Mouse (Mus musculus) lung, postnatal 0 days (tissue): ENCODE measurements around the gene Cox20. TPM values are rescaled to one million over a fixed set of nuclear protein-coding genes. Genes with fewer than 3 reads are reported as not detected.

ENCODE experiments used
- ATAC-seq: fragments of 200-750 bp; cut with Nextera tagmentation; 2 replicates; pipeline ENCODE4 v1.8.0; 2017; ENCODE audit warnings: moderate library complexity
- DNase-seq: peaks from one replicate; pipeline ENCODE4 v3.0.0-alpha.2; 2016; ENCODE audit warnings: low spot score
- H3K27ac ChIP-seq: fragments of 300-500 bp; sonication (generic); 2 replicates; pipeline ENCODE4 v1.5.1; 2014; ENCODE audit warnings: antibody characterized with exemption, mild to moderate bottlenecking, low read length, mixed read lengths
- H3K27me3 ChIP-seq: fragments of 300-500 bp; sonication (generic); replicated peaks from 2 replicates; pipeline ENCODE4 v1.6.1; 2014; ENCODE audit warnings: low read length, mixed read lengths; ENCODE audit not compliant: insufficient read depth
- H3K36me3 ChIP-seq: fragments of 300-500 bp; sonication (generic); 2 replicates; pipeline ENCODE4 v1.6.1; 2014; ENCODE audit warnings: low read length, mixed read lengths; ENCODE audit not compliant: insufficient read depth
- H3K4me1 ChIP-seq: fragments of 300-500 bp; sonication (generic); 2 replicates; pipeline ENCODE4 v1.6.1; 2014; ENCODE audit warnings: antibody characterized with exemption, low read depth, low read length, mixed read lengths; ENCODE audit not compliant: insufficient read depth
- H3K4me2 ChIP-seq: fragments of 300-500 bp; sonication (generic); replicated peaks from 2 replicates; pipeline ENCODE4 v1.6.1; 2014; ENCODE audit warnings: low read depth, mild to moderate bottlenecking, low read length, moderate library complexity, mixed read lengths
- H3K4me3 ChIP-seq: fragments of 300-500 bp; sonication (generic); 2 replicates; pipeline ENCODE4 v1.5.1; 2014; ENCODE audit warnings: low read depth, low read length
- H3K9ac ChIP-seq: fragments of 300-500 bp; sonication (generic); replicated peaks from 2 replicates; pipeline ENCODE4 v1.6.1; 2014; ENCODE audit warnings: low read depth, mild to moderate bottlenecking
- H3K9me3 ChIP-seq: fragments of 300-500 bp; sonication (generic); 2 replicates; pipeline ENCODE4 v1.6.1; 2016; ENCODE audit warnings: low read length, mixed read lengths
- CTCF ChIP-seq: IDR thresholded peaks from 2 replicates; pipeline ENCODE4 v1.5.1; 2016; ENCODE audit warnings: antibody characterized with exemption, mild to moderate bottlenecking
- EP300 ChIP-seq: IDR thresholded peaks from 2 replicates; pipeline ENCODE4 v1.6.1; 2016; ENCODE audit warnings: antibody characterized with exemption, mild to moderate bottlenecking, control low read depth
- WGBS: fragments of 180-500 bp; shearing (Covaris S2); extraction: QIAGEN DNeasy Blood & Tissue Kit; methylation state at CpG from one replicate; pipeline ENCODE4 v1.1.7; 2014; 5-methylcytosine and 5-hydroxymethylcytosine counted together
- polyA plus RNA-seq: library from polyadenylated mRNA; unstranded; fragments of >200 nt; fragmentation: Nextera tagmentation; extraction: Ambion mirVana; gene quantifications from 2 replicates; pipeline ENCODE4 v1.2.1, GENCODE M21; 2015

Gene Cox20
- polyA plus RNA-seq, 1 experiment from 2014 or later = 87.1 TPM

DNA sequence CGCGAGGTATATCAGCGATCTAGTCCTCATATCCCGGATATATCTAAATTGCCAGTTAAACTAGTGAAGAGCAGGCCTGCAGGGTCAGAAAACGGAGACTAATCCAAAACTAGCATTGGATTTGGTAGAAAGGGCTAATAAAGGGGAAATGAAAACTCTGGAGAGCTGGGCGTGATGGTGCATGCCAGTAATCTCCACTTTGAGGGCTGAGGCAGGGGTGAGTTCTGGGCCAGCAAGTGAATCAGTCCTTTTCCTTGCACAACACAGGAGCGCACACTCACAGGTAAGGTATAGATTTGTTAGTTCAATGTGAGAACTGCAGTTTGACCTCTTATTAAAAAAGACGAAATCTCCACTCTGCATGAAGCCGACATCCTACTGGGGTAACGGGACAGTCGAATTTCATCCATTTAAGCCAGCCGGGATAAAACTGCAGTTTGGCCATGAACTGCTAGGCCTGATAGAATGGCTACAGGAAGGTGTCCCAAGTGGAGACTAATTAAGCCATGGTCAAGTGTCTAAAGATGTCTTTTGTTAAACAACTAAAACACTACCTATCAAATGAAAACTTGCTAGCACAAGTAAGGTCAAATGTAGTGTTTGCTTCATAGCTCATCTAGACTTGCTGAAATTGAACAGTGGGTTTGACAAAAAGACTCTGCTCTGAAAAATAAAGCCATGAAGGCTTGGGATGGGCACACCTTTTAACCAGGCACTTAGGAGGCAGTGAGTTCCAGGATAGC lies 536 bp downstream of the Cox20 start:
- H3K36me3 ChIP-seq = 0 out of 2 replicates have a peak, but pooled peaks cover 9% of the 10 kb centered on the region
- H3K9me3 ChIP-seq = no peaks in the 10 kb centered on the region
- TF ChIP-seq CTCF (no peak), EP300 (peak; percentile 23; the same call in 1 of the 2 replicates)
- H3K27me3 ChIP-seq = no peaks in the 10 kb centered on the region
- H3K9ac ChIP-seq = peak overlapping the region; percentile 94
- peak overlapping the region; percentile 69 for H3K4me2 ChIP-seq
- peak overlapping the region; percentile 50 for H3K4me3 ChIP-seq
- peak; percentile 56 for DNase-seq
- peaks cover 9% of the 10 kb centered on the region; the same call in 1 of the 2 replicates for H3K4me1 ChIP-seq
- peak overlapping the region; percentile 99 for H3K27ac ChIP-seq
- under 1% methylated on average over 12 of the region's 12 CpGs for WGBS
- ATAC-seq = no peak

DNA sequence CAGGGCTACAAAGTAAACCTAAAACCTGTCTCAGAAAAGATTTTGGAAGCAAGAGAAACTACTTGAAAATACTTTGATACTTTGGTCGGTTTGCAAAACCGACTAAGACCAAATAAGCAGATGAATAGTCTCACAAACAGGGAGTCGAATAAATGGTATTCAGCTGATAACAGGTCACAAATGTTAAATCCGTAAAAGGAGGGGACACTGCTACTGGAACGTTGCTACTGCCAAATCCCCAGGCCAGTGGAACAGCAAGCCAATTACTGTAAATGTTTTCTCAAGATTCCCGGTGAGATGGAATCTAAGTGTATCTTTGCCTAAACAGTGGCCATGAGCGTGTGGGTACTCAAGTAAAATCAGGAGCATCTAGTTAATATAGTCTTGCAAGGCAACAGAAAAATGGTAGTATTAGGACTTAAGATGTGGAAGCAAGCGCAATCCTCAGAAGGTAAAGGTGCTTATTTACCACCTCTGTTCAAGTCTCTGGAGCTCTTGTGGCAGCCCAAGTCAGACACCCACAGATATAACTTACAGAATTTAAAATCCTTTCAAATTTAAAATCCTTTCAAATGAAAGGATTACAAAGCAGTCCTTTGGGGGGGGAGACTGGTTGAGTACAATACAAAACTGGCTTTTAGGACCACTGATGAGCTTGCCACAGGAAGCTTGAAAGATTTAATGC lies 1.2 kb downstream of the Cox20 start:
- 0 out of 2 replicates have a peak, but pooled peaks cover 9% of the 10 kb centered on the region for H3K36me3 ChIP-seq
- H3K4me3 ChIP-seq = peak overlapping the region; percentile 50; the same call in 1 of the 2 replicates
- H3K27me3 ChIP-seq = no peaks in the 10 kb centered on the region
- no peaks in the 10 kb centered on the region for H3K9me3 ChIP-seq
- 9% methylated on average over 8 of the region's 8 CpGs for WGBS
- ATAC-seq = no peak
- H3K4me1 ChIP-seq = peaks cover 9% of the 10 kb centered on the region; the same call in 1 of the 2 replicates
- TF ChIP-seq EP300 = no peak
- TF ChIP-seq CTCF = no peak
- peak overlapping the region; percentile 69 for H3K4me2 ChIP-seq
- peak overlapping the region; percentile 44 for H3K27ac ChIP-seq
- H3K9ac ChIP-seq = no peak overlapping the region
- no peak for DNase-seq

DNA sequence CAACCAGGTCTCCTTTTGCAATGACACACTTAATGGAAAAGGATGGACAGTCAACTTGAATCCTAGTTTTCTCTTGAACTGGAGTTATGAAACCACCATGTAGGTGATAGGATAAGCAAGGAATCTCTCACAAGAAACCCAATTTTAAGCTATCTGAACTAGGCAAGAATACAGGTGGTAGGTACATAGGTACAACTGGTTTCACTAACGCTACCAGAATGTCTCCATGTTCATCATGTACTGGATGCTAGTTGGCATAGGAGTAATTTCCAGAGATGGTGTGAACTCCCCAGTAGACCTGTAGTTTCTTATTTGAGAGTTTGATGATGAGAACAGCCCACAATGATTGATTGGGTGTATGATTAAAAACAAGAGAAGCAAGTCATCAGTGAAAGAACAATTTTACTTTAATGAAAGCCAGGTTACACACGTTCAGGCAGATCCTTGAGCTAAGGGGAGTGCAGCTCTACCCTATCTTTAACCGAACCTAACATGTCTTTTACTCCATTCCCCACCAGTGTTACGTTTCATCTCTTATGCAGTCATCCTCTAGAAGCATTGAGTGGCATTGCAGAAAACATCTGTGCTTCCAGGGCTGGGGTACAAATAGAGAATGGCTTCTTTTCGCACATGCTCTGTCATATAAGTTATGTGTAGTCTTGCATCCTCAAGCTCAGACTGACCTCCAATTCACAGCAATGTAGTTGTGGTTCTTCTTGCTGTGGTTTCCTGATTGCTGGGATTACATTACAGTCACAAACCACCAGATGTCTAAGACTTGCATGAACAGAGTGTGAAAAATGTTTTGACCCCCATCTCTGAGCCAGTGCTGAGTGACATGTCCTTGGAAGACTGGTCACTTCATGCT lies 2.0 kb downstream of the Cox20 start:
- ATAC-seq = no peak
- Histone ChIP-seq H3K27me3 (no peaks in the 10 kb centered on the region), H3K9me3 (no peaks in the 10 kb centered on the region), H3K4me2 (peak overlapping the region; percentile 69; the same call in 1 of the 2 replicates), H3K27ac (no peak overlapping the region), H3K4me1 (peaks cover 9% of the 10 kb centered on the region; the same call in 1 of the 2 replicates), H3K4me3 (no peak overlapping the region), H3K36me3 (0 out of 2 replicates have a peak, but pooled peaks cover 9% of the 10 kb centered on the region), H3K9ac (no peak overlapping the region)
- 31% methylated on average over 5 of the region's 5 CpGs for WGBS
- TF ChIP-seq EP300 (no peak), CTCF (no peak)
- DNase-seq = no peak

DNA sequence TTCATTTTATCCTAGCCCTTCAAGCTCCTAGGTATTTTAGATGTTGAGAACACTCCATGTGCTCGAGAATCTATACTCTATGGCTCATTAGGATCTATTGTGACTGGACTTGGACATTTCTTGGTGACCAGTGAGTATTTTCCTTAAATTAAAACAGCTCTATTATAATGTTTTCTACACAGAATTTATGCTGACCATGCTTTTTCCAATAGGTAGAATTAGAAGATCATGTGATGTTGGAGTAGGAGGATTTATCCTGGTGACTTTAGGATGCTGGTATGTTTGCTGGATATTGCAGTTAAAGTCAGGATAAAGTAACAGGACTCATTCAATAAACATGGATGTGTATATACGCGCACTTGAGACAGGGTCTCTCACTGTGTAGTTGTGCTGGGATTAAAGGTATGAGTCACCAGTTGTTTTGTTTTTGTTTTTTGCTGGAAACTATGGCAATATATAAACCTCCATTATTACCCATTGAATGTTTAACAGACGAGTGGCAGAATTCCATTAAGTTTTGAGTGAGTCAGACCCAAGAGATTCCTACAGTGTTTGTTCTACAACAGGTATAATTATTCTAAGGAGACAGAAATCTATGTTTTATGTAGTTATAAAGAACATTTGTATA lies 2.9 kb downstream of the Cox20 start:
- Histone ChIP-seq H3K9me3 (no peaks in the 10 kb centered on the region), H3K27me3 (no peaks in the 10 kb centered on the region), H3K27ac (no peak overlapping the region), H3K36me3 (0 out of 2 replicates have a peak, but pooled peaks cover 9% of the 10 kb centered on the region), H3K4me1 (peaks cover 9% of the 10 kb centered on the region; the same call in 1 of the 2 replicates), H3K4me2 (no peak overlapping the region), H3K4me3 (no peak overlapping the region), H3K9ac (no peak overlapping the region)
- TF ChIP-seq EP300 (no peak), CTCF (no peak)
- WGBS = 49% methylated on average over 4 of the region's 4 CpGs
- DNase-seq = no peak
- ATAC-seq = no peak

DNA sequence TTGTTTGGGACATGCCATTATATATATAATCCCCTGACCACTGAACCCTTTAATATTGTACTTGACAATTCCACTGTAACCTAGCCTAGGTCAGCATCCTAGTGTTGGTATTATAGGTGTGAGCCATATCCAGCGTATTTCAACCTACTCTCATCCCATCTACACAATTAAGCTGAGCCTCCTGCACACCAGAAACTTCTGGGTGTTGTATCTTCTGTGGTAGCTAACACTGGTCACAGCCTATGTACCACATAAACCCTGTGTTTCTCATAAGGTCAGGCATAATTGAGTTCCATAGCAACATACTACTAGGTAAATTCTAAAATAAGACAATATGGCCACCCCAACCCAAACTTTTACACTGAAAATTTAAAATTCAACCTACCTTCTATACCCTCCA lies 4.3 kb downstream of the Cox20 start:
- H3K4me1 ChIP-seq = peaks cover 5% of the 10 kb centered on the region; the same call in 1 of the 2 replicates
- H3K27me3 ChIP-seq = no peaks in the 10 kb centered on the region
- H3K9ac ChIP-seq = no peak overlapping the region
- no peak overlapping the region for H3K4me2 ChIP-seq
- no peak overlapping the region for H3K27ac ChIP-seq
- ATAC-seq = no peak
- TF ChIP-seq CTCF (no peak), EP300 (no peak)
- no peak overlapping the region for H3K4me3 ChIP-seq
- 79% methylated on average over 1 of the region's 1 CpGs for WGBS
- no peaks in the 10 kb centered on the region for H3K9me3 ChIP-seq
- H3K36me3 ChIP-seq = peaks cover 20% of the 10 kb centered on the region; the same call in 1 of the 2 replicates
- DNase-seq = no peak
